Mouse (Mus musculus): ENCODE data around the gene Cntnap5a.
"Not testable (repeated sequence)": the region's sequence is repeated elsewhere in the genome, so short reads cannot be mapped to it uniquely, and the experiment has no call there.

Gene Cntnap5a

GRCm38 (mm10) chr1:116044083-116044482 is 359.5 kb downstream of the Cntnap5a start:
- in situ Hi-C loops (cut with MboI, MseI) = no loop called here

- in situ Hi-C loops (cut with MboI, MseI) = no loop called here
Measured at GRCm38 (mm10) chr1:116107010-116107723, 422.6 kb downstream of the Cntnap5a start.

- in situ Hi-C loops (cut with MboI, MseI) = no loop called here
Measured at GRCm38 (mm10) chr1:116107724-116108058, 423.1 kb downstream of the Cntnap5a start.

- in situ Hi-C loops (cut with MboI, MseI) = no loop called here
Measured at GRCm38 (mm10) chr1:116108381-116108780, 423.8 kb downstream of the Cntnap5a start.

GRCm38 (mm10) chr1:116125767-116126166 is 441.2 kb downstream of the Cntnap5a start:
- in situ Hi-C loops (cut with MboI, MseI) = no loop called here

GRCm38 (mm10) chr1:116127085-116127484 is 442.5 kb downstream of the Cntnap5a start:
- in situ Hi-C loops (cut with MboI, MseI) = no loop called here

- in situ Hi-C loops (cut with MboI, MseI) = no loop called here
Measured at GRCm38 (mm10) chr1:116128450-116129246, 444.1 kb downstream of the Cntnap5a start.

- in situ Hi-C loops (cut with MboI, MseI) = no loop called here
Measured at GRCm38 (mm10) chr1:116132471-116132870, 447.9 kb downstream of the Cntnap5a start.

GRCm38 (mm10) chr1:116149764-116150369 is 465.3 kb downstream of the Cntnap5a start:
- in situ Hi-C loops (cut with MboI, MseI) = no loop called here

- in situ Hi-C loops (cut with MboI, MseI) = no loop called here
Measured at GRCm38 (mm10) chr1:116184471-116184870, 499.9 kb downstream of the Cntnap5a start.

GRCm38 (mm10) chr1:116188142-116188541 is 503.6 kb downstream of the Cntnap5a start:
- in situ Hi-C loops (cut with MboI, MseI) = not testable (repeated sequence)

- in situ Hi-C loops (cut with MboI, MseI) = no loop called here
Measured at GRCm38 (mm10) chr1:116192299-116192698, 507.7 kb downstream of the Cntnap5a start.

GRCm38 (mm10) chr1:116216883-116217282 is 532.3 kb downstream of the Cntnap5a start:
- in situ Hi-C loops (cut with MboI, MseI) = no loop called here

GRCm38 (mm10) chr1:116240538-116240937 is 556.0 kb downstream of the Cntnap5a start:
- in situ Hi-C loops (cut with MboI, MseI) = no loop called here

GRCm38 (mm10) chr1:116243856-116244255 is 559.3 kb downstream of the Cntnap5a start:
- in situ Hi-C loops (cut with MboI, MseI) = no loop called here

- in situ Hi-C loops (cut with MboI, MseI) = no loop called here
Measured at GRCm38 (mm10) chr1:116281144-116281543, 596.6 kb downstream of the Cntnap5a start.

GRCm38 (mm10) chr1:116283968-116284367 is 599.4 kb downstream of the Cntnap5a start:
- in situ Hi-C loops (cut with MboI, MseI) = no loop called here

- in situ Hi-C loops (cut with MboI, MseI) = loop anchor here (10.0 kb wide), 1 partner anchor 1582 kb away; no protein-coding TSS in a partner anchor
Measured at GRCm38 (mm10) chr1:116306555-116306954, 622.0 kb downstream of the Cntnap5a start.

GRCm38 (mm10) chr1:116311512-116311911 is 627.0 kb downstream of the Cntnap5a start:
- in situ Hi-C loops (cut with MboI, MseI) = no loop called here

- in situ Hi-C loops (cut with MboI, MseI) = no loop called here
Measured at GRCm38 (mm10) chr1:116313269-116313668, 628.7 kb downstream of the Cntnap5a start.

GRCm38 (mm10) chr1:116324505-116324904 is 639.9 kb downstream of the Cntnap5a start:
- in situ Hi-C loops (cut with MboI, MseI) = no loop called here

- in situ Hi-C loops (cut with MboI, MseI) = no loop called here
Measured at GRCm38 (mm10) chr1:116353669-116354068, 669.1 kb downstream of the Cntnap5a start.
